Mouse (Mus musculus): ENCODE measurements around the gene Rgs13.

GRCm38 (mm10) chr1:144090410-144090809 lies 86.8 kb downstream of the Rgs13 start:
- TF ChIP-seq CTCF (IDR thresholded peaks at IDR 0.05; ENCODE audit: low read depth, low read length) (no peak), GATA1 (IDR thresholded peaks at IDR 0.05; ENCODE audit: borderline replicate concordance, low read length) (no peak), GATA2 (IDR thresholded peaks at IDR 0.05; ENCODE audit: borderline replicate concordance, low read depth, low read length) (no peak), POLR2AphosphoS5 (IDR thresholded peaks at IDR 0.05; ENCODE audit: insufficient replicate concordance, low read depth, low read length) (no peak), TAL1 (conservative IDR thresholded peaks at IDR 0.05; ENCODE audit: low read depth, low read length) (no peak)

Data from G1E (cell line).